Mouse (Mus musculus): ENCODE results near the gene Sh3rf1. TPM values are rescaled to one million over a fixed set of nuclear protein-coding genes. Genes with fewer than 3 reads are reported as not detected.

Sh3rf1 gene
- polyA plus RNA-seq, 1 experiment from 2014 or later, result 11.4 TPM

GRCm38 (mm10) chr8:61427916-61428681 lies 204.4 kb downstream of the Sh3rf1 start:
- Histone ChIP-seq H3K4me3 (no peak overlapping the region), H3K36me3 (no peaks in the 10 kb centered on the region), H3K9me3 (no peaks in the 10 kb centered on the region), H3K9ac (no peak overlapping the region), H3K27me3 (no peaks in the 10 kb centered on the region), H3K4me1 (peaks cover 4% of the 10 kb centered on the region; the same call in 1 of the 2 replicates), H3K27ac (peak overlapping the region; percentile 27; the same call in 1 of the 2 replicates), H3K4me2 (no peak overlapping the region)
- WGBS, result 59% methylated on average over 8 of the region's 8 CpGs
- ATAC-seq (ENCODE audit: insufficient number of reproducible peaks, low FRiP score, low TSS enrichment, low read depth), result no peak

- no peak overlapping the region for H3K4me2 ChIP-seq
- H3K9ac ChIP-seq, result no peak overlapping the region
- H3K9me3 ChIP-seq, result no peaks in the 10 kb centered on the region
- WGBS, result 47% methylated on average over 4 of the region's 4 CpGs
- H3K36me3 ChIP-seq, result no peaks in the 10 kb centered on the region
- no peaks in the 10 kb centered on the region for H3K27me3 ChIP-seq
- peak; percentile 35; the same call in 1 of the 2 replicates for ATAC-seq (ENCODE audit: insufficient number of reproducible peaks, low FRiP score, low TSS enrichment, low read depth)
- no peak overlapping the region for H3K4me3 ChIP-seq
- peaks cover 4% of the 10 kb centered on the region; the same call in 1 of the 2 replicates for H3K4me1 ChIP-seq
- H3K27ac ChIP-seq, result peak overlapping the region; percentile 27; the same call in 1 of the 2 replicates
Observed at GRCm38 (mm10) chr8:61428821-61429482, 205.3 kb downstream of the Sh3rf1 start.

- Histone ChIP-seq H3K9ac (no peak overlapping the region), H3K27ac (no peak overlapping the region), H3K27me3 (no peaks in the 10 kb centered on the region), H3K36me3 (no peaks in the 10 kb centered on the region), H3K4me2 (no peak overlapping the region), H3K4me1 (no peaks in the 10 kb centered on the region), H3K4me3 (no peak overlapping the region), H3K9me3 (no peaks in the 10 kb centered on the region)
- ATAC-seq (ENCODE audit: insufficient number of reproducible peaks, low FRiP score, low TSS enrichment, low read depth), result no peak
- WGBS, result 90% methylated on average over 5 of the region's 5 CpGs
Observed at GRCm38 (mm10) chr8:61435481-61435880, 211.8 kb downstream of the Sh3rf1 start.

- ATAC-seq (ENCODE audit: insufficient number of reproducible peaks, low FRiP score, low TSS enrichment, low read depth), result no peak
- no peak overlapping the region for H3K4me2 ChIP-seq
- 77% methylated on average over 3 of the region's 3 CpGs for whole genome bisulfite sequencing
- H3K4me3 ChIP-seq, result no peak overlapping the region
- H3K9me3 ChIP-seq, result no peaks in the 10 kb centered on the region
- H3K9ac ChIP-seq, result no peak overlapping the region
- no peak overlapping the region for H3K27ac ChIP-seq
- H3K27me3 ChIP-seq, result no peaks in the 10 kb centered on the region
- H3K4me1 ChIP-seq, result no peaks in the 10 kb centered on the region
- no peaks in the 10 kb centered on the region for H3K36me3 ChIP-seq
Observed at GRCm38 (mm10) chr8:61436147-61436546, 212.5 kb downstream of the Sh3rf1 start.

GRCm38 (mm10) chr8:61436586-61437304 lies 213.1 kb downstream of the Sh3rf1 start:
- H3K36me3 ChIP-seq, result no peaks in the 10 kb centered on the region
- no peaks in the 10 kb centered on the region for H3K4me1 ChIP-seq
- H3K27me3 ChIP-seq, result no peaks in the 10 kb centered on the region
- no peaks in the 10 kb centered on the region for H3K9me3 ChIP-seq
- no peak overlapping the region for H3K4me2 ChIP-seq
- H3K27ac ChIP-seq, result no peak overlapping the region
- no peak overlapping the region for H3K4me3 ChIP-seq
- H3K9ac ChIP-seq, result no peak overlapping the region
- 61% methylated on average over 9 of the region's 9 CpGs for WGBS
- no peak for ATAC-seq (ENCODE audit: insufficient number of reproducible peaks, low FRiP score, low TSS enrichment, low read depth)

- Histone ChIP-seq H3K4me2 (no peak overlapping the region), H3K9ac (no peak overlapping the region), H3K27ac (no peak overlapping the region), H3K27me3 (no peaks in the 10 kb centered on the region), H3K4me1 (no peaks in the 10 kb centered on the region), H3K36me3 (no peaks in the 10 kb centered on the region), H3K9me3 (no peaks in the 10 kb centered on the region), H3K4me3 (no peak overlapping the region)
- no peak for ATAC-seq (ENCODE audit: insufficient number of reproducible peaks, low FRiP score, low TSS enrichment, low read depth)
Observed at GRCm38 (mm10) chr8:61437305-61437605, 213.6 kb downstream of the Sh3rf1 start.

- Histone ChIP-seq H3K4me2 (no peak overlapping the region), H3K27ac (no peak overlapping the region), H3K9ac (no peak overlapping the region), H3K4me1 (no peaks in the 10 kb centered on the region), H3K9me3 (no peaks in the 10 kb centered on the region), H3K27me3 (no peaks in the 10 kb centered on the region), H3K4me3 (no peak overlapping the region), H3K36me3 (no peaks in the 10 kb centered on the region)
- ATAC-seq (ENCODE audit: insufficient number of reproducible peaks, low FRiP score, low TSS enrichment, low read depth), result no peak
- WGBS, result 81% methylated on average over 3 of the region's 3 CpGs
Observed at GRCm38 (mm10) chr8:61442988-61443387, 219.3 kb downstream of the Sh3rf1 start.

- 56% methylated on average over 3 of the region's 3 CpGs for WGBS
- Histone ChIP-seq H3K27ac (no peak overlapping the region), H3K9ac (no peak overlapping the region), H3K9me3 (no peaks in the 10 kb centered on the region), H3K27me3 (no peaks in the 10 kb centered on the region), H3K4me2 (no peak overlapping the region), H3K4me1 (no peaks in the 10 kb centered on the region), H3K4me3 (no peak overlapping the region), H3K36me3 (no peaks in the 10 kb centered on the region)
- ATAC-seq (ENCODE audit: insufficient number of reproducible peaks, low FRiP score, low TSS enrichment, low read depth), result no peak
Observed at GRCm38 (mm10) chr8:61444358-61444757, 220.7 kb downstream of the Sh3rf1 start.

Other genes starting within 250 kb of the Sh3rf1 start
- 17.5 and 17.8 TPM in 2 replicates for gene Clcn3, start 240.6 kb upstream of the Sh3rf1 start, polyA plus RNA-seq (2015; fragmentation: Nextera tagmentation; extraction: Ambion mirVana)
- gene Nek1, start 230.7 kb upstream of the Sh3rf1 start, polyA plus RNA-seq (2015; fragmentation: Nextera tagmentation; extraction: Ambion mirVana), result 18.8 and 18.9 TPM in 2 replicates